Mouse (Mus musculus) heart, embryonic 16.5 days (tissue): Measurements from ENCODE around the gene Tas1r1. TPM values are rescaled to one million over a fixed set of nuclear protein-coding genes. Genes with fewer than 3 reads are reported as not detected.

Experiments
- ATAC-seq: fragments of 200-750 bp; cut with Nextera tagmentation; replicated peaks from 2 replicates; pipeline ENCODE4 v1.8.0; 2017; ENCODE audit warnings: moderate number of reproducible peaks; ENCODE audit not compliant: insufficient read depth, low FRiP score; ENCODE audit errors: extremely low read depth
- H3K27ac ChIP-seq: fragments of 300-500 bp; sonication (generic); 2 replicates; pipeline ENCODE4 v1.5.1; 2014; ENCODE audit warnings: mild to moderate bottlenecking, low read length, control low read depth, moderate library complexity
- H3K27me3 ChIP-seq: fragments of 300-500 bp; sonication (generic); 2 replicates; pipeline ENCODE4 v1.6.1; 2014; ENCODE audit warnings: low read length, mixed read lengths; ENCODE audit not compliant: control insufficient read depth, insufficient read depth
- H3K36me3 ChIP-seq: fragments of 300-500 bp; sonication (generic); 2 replicates; pipeline ENCODE4 v1.6.1; 2014; ENCODE audit not compliant: control insufficient read depth, insufficient read depth
- H3K4me1 ChIP-seq: fragments of 300-500 bp; sonication (generic); 2 replicates; pipeline ENCODE4 v1.6.1; 2014; ENCODE audit warnings: low read length, mixed read lengths; ENCODE audit not compliant: control insufficient read depth, insufficient read depth
- H3K4me2 ChIP-seq: fragments of 300-500 bp; sonication (generic); 2 replicates; pipeline ENCODE4 v1.6.1; 2014; ENCODE audit warnings: low read depth, mild to moderate bottlenecking, control low read depth, low read length
- H3K4me3 ChIP-seq: fragments of 300-500 bp; sonication (generic); 2 replicates; pipeline ENCODE4 v1.5.1; 2014; ENCODE audit warnings: mild to moderate bottlenecking, control low read depth, low read length
- H3K9ac ChIP-seq: fragments of 300-500 bp; sonication (generic); 2 replicates; pipeline ENCODE4 v1.6.1; 2014; ENCODE audit warnings: low read length, control low read depth
- H3K9me3 ChIP-seq: fragments of 300-500 bp; sonication (generic); replicated peaks from 2 replicates; pipeline ENCODE4 v1.6.1; 2016; ENCODE audit warnings: low read length; ENCODE audit not compliant: control insufficient read depth
- WGBS: fragments of 180-500 bp; shearing (Covaris S2); extraction: QIAGEN DNeasy Blood & Tissue Kit; methylation state at CpG from one replicate; pipeline ENCODE4 v1.1.7; 2014; 5-methylcytosine and 5-hydroxymethylcytosine counted together
- polyA plus RNA-seq: library from polyadenylated mRNA; unstranded; fragments of >200 nt; fragmentation: Nextera tagmentation; extraction: Ambion mirVana; gene quantifications from 2 replicates; pipeline ENCODE4 v1.2.1, GENCODE M21; 2015

The Tas1r1 gene
- polyA plus RNA-seq, 1 experiment from 2014 or later, result 0.39 TPM

GRCm38 (mm10) chr4:151997701-151998100, 40.7 kb downstream of the Tas1r1 start:
- no peaks in the 10 kb centered on the region for H3K27me3 ChIP-seq
- no peaks in the 10 kb centered on the region for H3K9me3 ChIP-seq
- peak overlapping the region; percentile 65 for H3K4me2 ChIP-seq
- no peak overlapping the region for H3K27ac ChIP-seq
- no peak overlapping the region for H3K4me3 ChIP-seq
- WGBS, result 56% methylated on average over 3 of the region's 3 CpGs
- H3K9ac ChIP-seq, result no peak overlapping the region
- no peaks in the 10 kb centered on the region for H3K36me3 ChIP-seq
- ATAC-seq, result no peak
- peaks cover 18% of the 10 kb centered on the region for H3K4me1 ChIP-seq

GRCm38 (mm10) chr4:151996951-151997222, 41.5 kb downstream of the Tas1r1 start:
- 4% methylated on average over 13 of the region's 13 CpGs for WGBS
- no peaks in the 10 kb centered on the region for H3K27me3 ChIP-seq
- no peak for ATAC-seq
- peak overlapping the region; percentile 65 for H3K4me2 ChIP-seq
- H3K4me3 ChIP-seq, result peak overlapping the region; percentile 95
- H3K9ac ChIP-seq, result peak overlapping the region; percentile 92
- no peaks in the 10 kb centered on the region for H3K9me3 ChIP-seq
- H3K36me3 ChIP-seq, result peaks cover 5% of the 10 kb centered on the region; the same call in 1 of the 2 replicates
- H3K4me1 ChIP-seq, result peaks cover 18% of the 10 kb centered on the region
- H3K27ac ChIP-seq, result peak overlapping the region; percentile 91

DNA sequence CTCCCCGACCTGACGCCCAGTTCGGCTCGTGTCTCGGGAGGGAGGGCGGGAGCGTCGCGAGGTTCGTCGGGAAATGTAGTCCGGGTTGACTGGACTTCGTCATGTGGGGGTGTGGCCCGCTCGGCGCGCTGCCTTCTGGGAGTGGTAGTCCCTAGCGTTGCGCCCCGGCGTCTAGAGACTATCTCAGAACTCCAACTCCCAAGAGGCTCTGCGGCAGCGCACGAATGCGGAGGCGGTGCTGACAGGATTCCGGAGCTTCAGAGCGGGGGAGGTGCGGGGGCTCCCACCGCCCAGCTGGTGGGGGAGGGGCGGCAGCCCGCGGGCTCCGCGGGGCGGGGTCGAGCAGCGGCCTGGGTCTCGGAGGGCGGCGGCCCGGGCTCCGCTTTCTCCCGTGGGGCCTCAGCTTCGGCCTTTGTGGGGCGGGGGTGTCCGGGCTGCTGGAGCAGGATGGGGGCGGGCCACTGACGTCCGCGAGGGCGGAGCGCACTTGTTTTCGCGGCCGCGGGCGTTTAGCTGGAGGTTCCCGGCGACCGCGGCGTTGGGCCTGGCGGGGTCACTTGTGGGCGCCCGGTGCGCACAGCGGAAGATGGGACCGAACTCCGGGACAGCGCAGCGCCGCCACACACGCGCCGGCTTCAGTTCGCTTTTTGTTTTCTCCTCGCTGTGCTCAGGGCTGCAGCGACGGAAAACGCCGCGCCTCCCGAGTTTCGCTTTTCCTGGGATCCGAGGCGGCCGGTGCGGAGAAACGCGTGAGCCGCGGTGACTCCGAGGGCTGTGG, 42.0 kb downstream of the Tas1r1 start, which contains the start of gene Phf13:
TSS of gene Phf13 (minus strand) at position 86 of the 778 bp plus-strand sequence.
- no peaks in the 10 kb centered on the region for H3K9me3 ChIP-seq
- H3K36me3 ChIP-seq, result peaks cover 9% of the 10 kb centered on the region
- H3K4me2 ChIP-seq, result peak within 1 kb of the TSS; percentile 83
- no peaks in the 10 kb centered on the region for H3K27me3 ChIP-seq
- peaks cover 18% of the 10 kb centered on the region for H3K4me1 ChIP-seq
- WGBS, result under 1% methylated on average over 82 of the region's 94 CpGs
- peak within 1 kb of the TSS; percentile 95 for H3K9ac ChIP-seq
- H3K27ac ChIP-seq, result peak within 1 kb of the TSS; percentile 91
- peak within 1 kb of the TSS; percentile 95 for H3K4me3 ChIP-seq
- ATAC-seq, result peak; percentile 96

- Histone ChIP-seq H3K9ac (peak overlapping the region; percentile 95), H3K27ac (peak overlapping the region; percentile 84), H3K4me3 (peak overlapping the region; percentile 95), H3K27me3 (no peaks in the 10 kb centered on the region), H3K4me1 (peaks cover 18% of the 10 kb centered on the region), H3K4me2 (peak overlapping the region; percentile 83), H3K36me3 (peaks cover 10% of the 10 kb centered on the region), H3K9me3 (no peaks in the 10 kb centered on the region)
- peak; percentile 8; the same call in 1 of the 2 replicates for ATAC-seq
- WGBS, result 1% methylated on average over 75 of the region's 111 CpGs
These were observed 42.8 kb downstream of the Tas1r1 start for GRCm38 (mm10) chr4:151995371-151996172.

- 2% methylated on average over 61 of the region's 61 CpGs for WGBS
- Histone ChIP-seq H3K36me3 (peaks cover 16% of the 10 kb centered on the region), H3K4me3 (peak overlapping the region; percentile 95), H3K27ac (peak overlapping the region; percentile 84), H3K4me2 (peak overlapping the region; percentile 83), H3K9me3 (no peaks in the 10 kb centered on the region), H3K27me3 (no peaks in the 10 kb centered on the region), H3K4me1 (peaks cover 18% of the 10 kb centered on the region), H3K9ac (peak overlapping the region; percentile 95)
- no peak for ATAC-seq
These were observed 43.9 kb downstream of the Tas1r1 start for GRCm38 (mm10) chr4:151994228-151995171.

DNA sequence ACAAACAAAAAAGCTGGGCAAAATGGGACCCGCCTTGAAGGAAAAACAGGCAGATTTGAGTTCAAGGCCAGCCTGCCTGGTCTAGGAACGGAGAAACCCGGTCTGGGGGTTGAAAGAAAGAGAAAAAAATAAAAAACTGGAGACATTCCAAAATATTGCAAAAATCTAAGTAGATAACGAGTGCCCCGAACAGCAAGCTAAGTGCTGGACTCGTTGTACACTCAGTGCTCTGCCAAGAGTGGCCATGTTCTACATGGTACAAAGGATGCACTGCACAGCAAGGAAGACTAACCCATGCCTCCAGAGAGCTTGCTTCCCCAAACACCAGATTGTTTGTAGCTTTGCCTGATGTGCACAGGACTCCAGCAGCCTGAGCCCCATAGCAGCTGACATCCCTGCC, 45.3 kb downstream of the Tas1r1 start:
- 0 out of 2 replicates have a peak overlapping the region, but pooled peaks have one; percentile 8 for H3K9ac ChIP-seq
- H3K4me3 ChIP-seq, result no peak overlapping the region
- H3K4me2 ChIP-seq, result no peak overlapping the region
- H3K9me3 ChIP-seq, result no peaks in the 10 kb centered on the region
- no peak for ATAC-seq
- H3K36me3 ChIP-seq, result peaks cover 16% of the 10 kb centered on the region
- H3K4me1 ChIP-seq, result peaks cover 24% of the 10 kb centered on the region
- H3K27ac ChIP-seq, result no peak overlapping the region
- no peaks in the 10 kb centered on the region for H3K27me3 ChIP-seq
- 52% methylated on average over 6 of the region's 6 CpGs for WGBS

DNA sequence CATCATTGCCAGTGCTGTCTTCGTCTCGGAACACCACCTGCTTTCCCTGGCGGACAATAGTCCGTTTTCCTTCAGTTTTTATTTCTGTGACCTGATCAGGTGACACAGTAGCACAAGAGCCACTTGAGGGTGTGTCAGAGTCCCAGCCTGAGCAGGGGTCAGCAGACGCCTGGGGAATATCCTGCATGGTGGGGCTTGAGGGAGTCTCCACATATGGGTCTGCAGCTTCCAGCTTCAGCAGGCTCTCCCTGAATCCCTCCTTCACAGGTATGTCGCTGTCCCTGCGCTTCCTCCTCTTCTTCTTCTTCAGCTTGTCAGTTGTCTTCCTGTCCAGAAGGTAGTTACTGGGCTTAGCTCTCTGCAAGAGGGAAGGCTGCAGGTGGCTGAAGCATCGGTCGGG, 46.3 kb downstream of the Tas1r1 start:
- no peak for ATAC-seq
- no peaks in the 10 kb centered on the region for H3K27me3 ChIP-seq
- peaks cover 26% of the 10 kb centered on the region for H3K4me1 ChIP-seq
- H3K4me2 ChIP-seq, result no peak overlapping the region
- no peak overlapping the region for H3K9ac ChIP-seq
- H3K36me3 ChIP-seq, result peaks cover 16% of the 10 kb centered on the region
- H3K4me3 ChIP-seq, result no peak overlapping the region
- no peaks in the 10 kb centered on the region for H3K9me3 ChIP-seq
- no peak overlapping the region for H3K27ac ChIP-seq
- 82% methylated on average over 9 of the region's 9 CpGs for WGBS

GRCm38 (mm10) chr4:151989110-151989488, 49.3 kb downstream of the Tas1r1 start:
- no peaks in the 10 kb centered on the region for H3K27me3 ChIP-seq
- H3K4me1 ChIP-seq, result peaks cover 24% of the 10 kb centered on the region
- H3K9me3 ChIP-seq, result no peaks in the 10 kb centered on the region
- peak overlapping the region; percentile 78 for H3K4me2 ChIP-seq
- peak overlapping the region; percentile 81 for H3K27ac ChIP-seq
- H3K4me3 ChIP-seq, result peak overlapping the region; percentile 88
- peak overlapping the region; percentile 95 for H3K9ac ChIP-seq
- peaks cover 16% of the 10 kb centered on the region for H3K36me3 ChIP-seq
- 31% methylated on average over 6 of the region's 6 CpGs for WGBS
- ATAC-seq, result 0 out of 2 replicates have a peak, but pooled peaks have one; percentile 0
